ENCODE assay signal across 16 mouse cellular contexts in the genomic region with DNA sequence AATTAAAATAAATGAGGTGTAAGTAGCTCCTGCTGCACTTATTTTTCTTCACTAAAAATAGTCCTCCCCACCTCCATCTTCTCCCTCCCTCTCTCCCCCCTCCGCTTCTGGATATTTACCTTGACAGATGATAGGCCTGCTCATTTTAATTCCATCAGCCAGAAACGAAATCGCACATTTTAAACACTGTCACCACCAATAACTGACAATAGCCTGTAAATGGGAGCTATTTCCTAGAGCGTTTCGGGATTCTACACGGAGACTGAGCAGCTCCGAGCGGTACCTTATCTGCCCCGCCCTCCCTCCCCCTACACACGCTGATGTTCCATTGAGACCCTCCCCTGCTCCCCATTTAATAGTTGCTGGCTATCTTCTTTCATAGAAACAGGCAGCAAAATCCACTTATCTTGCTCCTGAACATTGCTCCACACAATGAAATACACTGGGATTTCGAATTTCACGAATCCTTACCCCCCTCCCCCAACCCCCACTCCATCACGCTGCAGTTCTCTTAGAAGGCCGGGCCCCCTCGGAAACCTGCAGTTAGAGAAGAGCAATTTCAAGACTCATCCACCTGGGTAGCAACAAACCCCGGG. TPM values are rescaled to one million over a fixed set of nuclear protein-coding genes. Genes with fewer than 3 reads are reported as not detected.
DNase-seq lines count a peak whose midpoint lies in the region; ATAC-seq and TF ChIP-seq lines count a peak whose summit lies in the region.
"Had no signal": no experiment of that assay in that cellular context is flagged by ENCODE, and none has a peak within 500 bp of the region (broad histone marks: within the 10 kb centered on the region; RNA-seq: fewer than 3 reads in every experiment).

No protein-coding gene starts in this region.

- H3K36me3 ChIP-seq in intestine, embryonic 14.5 days (ENCODE audit: control insufficient read depth, insufficient read depth, low read length), result no peaks in the 10 kb centered on the region
- H3K36me3 ChIP-seq in intestine, postnatal 0 days (ENCODE audit: control insufficient read depth, insufficient read depth), result no peaks in the 10 kb centered on the region
- H3K36me3 ChIP-seq in embryonic facial prominence, embryonic 14.5 days (ENCODE audit: control insufficient read depth, insufficient read depth, low read length), result no peaks in the 10 kb centered on the region
- H3K36me3 ChIP-seq in hindbrain, embryonic 14.5 days (replicated peaks; ENCODE audit: control insufficient read depth, insufficient read depth), result no peaks in the 10 kb centered on the region
- H3K36me3 ChIP-seq in midbrain, embryonic 14.5 days (ENCODE audit: control insufficient read depth, insufficient read depth, low read length), result no peaks in the 10 kb centered on the region

- H3K27me3 ChIP-seq in intestine, embryonic 14.5 days (replicated peaks; ENCODE audit: control insufficient read depth, insufficient read depth, low read length), result peaks cover 55% of the 10 kb centered on the region
- peaks cover 36% of the 10 kb centered on the region for H3K27me3 ChIP-seq in intestine, postnatal 0 days (replicated peaks; ENCODE audit: control insufficient read depth, insufficient read depth, low read length)
- H3K27me3 ChIP-seq in embryonic facial prominence, embryonic 14.5 days (replicated peaks; ENCODE audit: control insufficient read depth, insufficient read depth, low read length), result peaks cover 48% of the 10 kb centered on the region
- H3K27me3 ChIP-seq in hindbrain, embryonic 14.5 days (ENCODE audit: control insufficient read depth, insufficient read depth, low read length), result peaks cover 2% of the 10 kb centered on the region; the same call in 1 of the 2 replicates
- H3K27me3 ChIP-seq in midbrain, embryonic 14.5 days (ENCODE audit: control insufficient read depth, insufficient read depth, low read length), result no peaks in the 10 kb centered on the region; the same call in none of the 2 replicates

- no peak for TF ChIP-seq CTCF in intestine, postnatal 0 days (IDR thresholded peaks at IDR 0.05; ENCODE audit: low read depth)

- H3K4me3 ChIP-seq in intestine, embryonic 14.5 days (ENCODE audit: low read depth, low read length), result no peak overlapping the region
- no peak overlapping the region for H3K4me3 ChIP-seq in intestine, postnatal 0 days (ENCODE audit: low read depth, low read length)
- no peak overlapping the region for H3K4me3 ChIP-seq in embryonic facial prominence, embryonic 14.5 days (ENCODE audit: low read depth, low read length)
- H3K4me3 ChIP-seq in hindbrain, embryonic 14.5 days (replicated peaks; ENCODE audit: low read length), result no peak overlapping the region
- no peak overlapping the region for H3K4me3 ChIP-seq in midbrain, embryonic 14.5 days (replicated peaks; ENCODE audit: low read depth, low read length)

- H3K27ac ChIP-seq in intestine, embryonic 14.5 days (ENCODE audit: low read depth), result no peak overlapping the region
- H3K27ac ChIP-seq in intestine, postnatal 0 days (ENCODE audit: low read depth, low read length), result no peak overlapping the region
- H3K27ac ChIP-seq in embryonic facial prominence, embryonic 14.5 days (replicated peaks; ENCODE audit: low read depth, low read length), result no peak overlapping the region
- H3K27ac ChIP-seq in hindbrain, embryonic 14.5 days, result 0 out of 2 replicates have a peak overlapping the region, but pooled peaks have one; percentile 34
- H3K27ac ChIP-seq in midbrain, embryonic 14.5 days (replicated peaks; ENCODE audit: low read depth, low read length), result peak overlapping the region; percentile 28; the same call in 1 of the 2 replicates

- no peak for ATAC-seq in intestine, embryonic 14.5 days (replicated peaks; ENCODE audit: low FRiP score, low TSS enrichment, low read depth)
- no peak for ATAC-seq in intestine, postnatal 0 days
- no peak for ATAC-seq in embryonic facial prominence, embryonic 14.5 days (ENCODE audit: low read depth)
- no peak for ATAC-seq in hindbrain, embryonic 14.5 days (ENCODE audit: low FRiP score)
- ATAC-seq in midbrain, embryonic 14.5 days (ENCODE audit: low FRiP score, low TSS enrichment), result no peak
- ATAC-seq: inflammation-experienced regulatory T-cells, adult 6 months had no signal

- 0 out of 2 replicates have a peak, but pooled peaks cover 3% of the 10 kb centered on the region for H3K9me3 ChIP-seq in intestine, embryonic 14.5 days (ENCODE audit: control insufficient read depth, low read length)
- H3K9me3 ChIP-seq in intestine, postnatal 0 days (ENCODE audit: control insufficient read depth), result peaks cover 3% of the 10 kb centered on the region; the same call in 1 of the 2 replicates
- no peaks in the 10 kb centered on the region; the same call in 1 of the 2 replicates for H3K9me3 ChIP-seq in embryonic facial prominence, embryonic 14.5 days (ENCODE audit: control insufficient read depth, low read length)
- peaks cover 6% of the 10 kb centered on the region; the same call in 1 of the 2 replicates for H3K9me3 ChIP-seq in hindbrain, embryonic 14.5 days (ENCODE audit: control insufficient read depth, low read length)
- no peaks in the 10 kb centered on the region for H3K9me3 ChIP-seq in midbrain, embryonic 14.5 days (ENCODE audit: control insufficient read depth, low read length)

- H3K4me1 ChIP-seq in intestine, embryonic 14.5 days (replicated peaks; ENCODE audit: control insufficient read depth, insufficient read depth, low read length), result no peaks in the 10 kb centered on the region; the same call in 1 of the 2 replicates
- no peaks in the 10 kb centered on the region for H3K4me1 ChIP-seq in intestine, postnatal 0 days (replicated peaks; ENCODE audit: control insufficient read depth, insufficient read depth, low read length)
- peaks cover 4% of the 10 kb centered on the region for H3K4me1 ChIP-seq in embryonic facial prominence, embryonic 14.5 days (ENCODE audit: control insufficient read depth, insufficient read depth, low read length)
- peaks cover 17% of the 10 kb centered on the region for H3K4me1 ChIP-seq in hindbrain, embryonic 14.5 days (replicated peaks; ENCODE audit: control insufficient read depth, insufficient read depth, low read length)
- peaks cover 20% of the 10 kb centered on the region for H3K4me1 ChIP-seq in midbrain, embryonic 14.5 days (ENCODE audit: control insufficient read depth, insufficient read depth, low read length)

- H3K9ac ChIP-seq in intestine, embryonic 14.5 days (ENCODE audit: low read length), result no peak overlapping the region
- no peak overlapping the region for H3K9ac ChIP-seq in intestine, postnatal 0 days (ENCODE audit: low read depth, low read length)
- H3K9ac ChIP-seq in embryonic facial prominence, embryonic 14.5 days (ENCODE audit: low read depth, low read length), result no peak overlapping the region
- H3K9ac ChIP-seq in hindbrain, embryonic 14.5 days, result no peak overlapping the region
- no peak overlapping the region; the same call in 1 of the 2 replicates for H3K9ac ChIP-seq in midbrain, embryonic 14.5 days (replicated peaks; ENCODE audit: low read length)

- WGBS in intestine, embryonic 14.5 days, result 10% methylated on average over 16 of the region's 16 CpGs
- WGBS in intestine, postnatal 0 days, result 8% methylated on average over 16 of the region's 16 CpGs
- 7% methylated on average over 16 of the region's 16 CpGs for WGBS in embryonic facial prominence, embryonic 14.5 days
- WGBS in hindbrain, embryonic 14.5 days, result 11% methylated on average over 16 of the region's 16 CpGs
- 9% methylated on average over 16 of the region's 16 CpGs for WGBS in midbrain, embryonic 14.5 days

- 0 out of 2 replicates have a peak overlapping the region, but pooled peaks have one; percentile 3 for H3K4me2 ChIP-seq in intestine, embryonic 14.5 days (ENCODE audit: low read length)
- H3K4me2 ChIP-seq in intestine, postnatal 0 days (replicated peaks; ENCODE audit: low read depth), result no peak overlapping the region
- H3K4me2 ChIP-seq in embryonic facial prominence, embryonic 14.5 days (ENCODE audit: low read depth, low read length), result peak overlapping the region; percentile 11; the same call in 1 of the 2 replicates
- H3K4me2 ChIP-seq in hindbrain, embryonic 14.5 days (replicated peaks), result peak overlapping the region; percentile 21
- H3K4me2 ChIP-seq in midbrain, embryonic 14.5 days (ENCODE audit: low read length), result peak overlapping the region; percentile 23

- no peak for DNase-seq in intestine, embryonic 14.5 days (ENCODE audit: low spot score)
- DNase-seq in embryonic facial prominence, embryonic 14.5 days (ENCODE audit: low spot score), result no peak
- DNase-seq in hindbrain, embryonic 14.5 days (ENCODE audit: low spot score), result peak; percentile 33
- DNase-seq in midbrain, embryonic 14.5 days, result peak; percentile 59
- no peak for DNase-seq in layer of hippocampus, adult 8-10 months (ENCODE audit: low spot score in 2 of 2)
- no peak for DNase-seq in layer of hippocampus, postnatal 14 days (ENCODE audit: low spot score in 2 of 2)
- no peak for DNase-seq in adrenal gland, postnatal 4 days (ENCODE audit: low spot score in 2 of 2)
- DNase-seq: B cell, adult 2 months; cerebellum, adult 11-12 months; layer of hippocampus, postnatal 36 days had no signal

RNA-seq across cellular contexts. Expression of gene Efcab6, which starts 4.4 kb away (rescaled TPM):
- polyA plus RNA-seq in intestine, embryonic 14.5 days (2014; fragmentation: Nextera tagmentation; extraction: Ambion mirVana), result 0.15 and 0.27 TPM in 2 replicates
- polyA plus RNA-seq in intestine, postnatal 0 days (2015; fragmentation: Nextera tagmentation; extraction: Ambion mirVana), result not detected in 2 replicates
- 0.42 and 1.3 TPM in 2 replicates for polyA plus RNA-seq in embryonic facial prominence, embryonic 14.5 days (2014; fragmentation: Nextera tagmentation; extraction: Ambion mirVana)
- polyA plus RNA-seq in hindbrain, embryonic 14.5 days (2014; fragmentation: Nextera tagmentation; extraction: Ambion mirVana), result 0.51 and 0.88 TPM in 2 replicates
- 0.15 and 0.22 TPM in 2 replicates for polyA plus RNA-seq in midbrain, embryonic 14.5 days (2014; fragmentation: Nextera tagmentation; extraction: Ambion mirVana)
- total RNA-seq in layer of hippocampus, adult 8-10 months (2022), result 1 to 10 TPM; 5.0 to 8.6 (median 6.2) TPM
- 1 to 10 TPM; 4.4 to 5.7 TPM for total RNA-seq in layer of hippocampus, postnatal 14 days (2021)
- total RNA-seq in adrenal gland, postnatal 4 days (2021), result under 1 TPM in 1 of 2 experiments, not detected in 1; 0.34 TPM
- total RNA-seq: adrenal gland, adult 18-20 months; granulocyte monocyte progenitor cell, adult 5-6 weeks; megakaryocyte, adult 5-6 weeks had no signal
- polyA plus RNA-seq: inflammation-experienced regulatory T-cells, adult 6 months; liver, embryonic 16.5 days had no signal

RNA-seq across cellular contexts. Expression of gene Sult4a1, which starts 36.0 kb away (rescaled TPM):
- 4.5 and 5.8 TPM in 2 replicates for polyA plus RNA-seq in intestine, embryonic 14.5 days (2014; fragmentation: Nextera tagmentation; extraction: Ambion mirVana)
- polyA plus RNA-seq in intestine, postnatal 0 days (2015; fragmentation: Nextera tagmentation; extraction: Ambion mirVana), result 3.8 and 4.5 TPM in 2 replicates
- polyA plus RNA-seq in embryonic facial prominence, embryonic 14.5 days (2014; fragmentation: Nextera tagmentation; extraction: Ambion mirVana), result 8.8 and 9.2 TPM in 2 replicates
- polyA plus RNA-seq in hindbrain, embryonic 14.5 days (2014; fragmentation: Nextera tagmentation; extraction: Ambion mirVana), result 70.3 and 78.6 TPM in 2 replicates
- 42.5 and 55.0 TPM in 2 replicates for polyA plus RNA-seq in midbrain, embryonic 14.5 days (2014; fragmentation: Nextera tagmentation; extraction: Ambion mirVana)
- 100 to 1,000 TPM; 302 to 347 (median 323) TPM for total RNA-seq in layer of hippocampus, adult 8-10 months (2022)
- total RNA-seq in layer of hippocampus, postnatal 14 days (2021), result 100 to 1,000 TPM; 339 to 348 TPM
- total RNA-seq in adrenal gland, postnatal 4 days (2021), result 1 to 10 TPM; 6.0 to 10.0 TPM
- total RNA-seq: granulocyte monocyte progenitor cell, adult 5-6 weeks; megakaryocyte, adult 5-6 weeks had no signal

RNA-seq across cellular contexts. Expression of gene Pnpla5, which starts 53.4 kb away (rescaled TPM):
- not detected in 2 replicates for polyA plus RNA-seq in intestine, embryonic 14.5 days (2014; fragmentation: Nextera tagmentation; extraction: Ambion mirVana)
- not detected in 2 replicates for polyA plus RNA-seq in intestine, postnatal 0 days (2015; fragmentation: Nextera tagmentation; extraction: Ambion mirVana)
- polyA plus RNA-seq in embryonic facial prominence, embryonic 14.5 days (2014; fragmentation: Nextera tagmentation; extraction: Ambion mirVana), result not detected in 2 replicates
- not detected in 2 replicates for polyA plus RNA-seq in hindbrain, embryonic 14.5 days (2014; fragmentation: Nextera tagmentation; extraction: Ambion mirVana)
- polyA plus RNA-seq in midbrain, embryonic 14.5 days (2014; fragmentation: Nextera tagmentation; extraction: Ambion mirVana), result not detected in 2 replicates
- total RNA-seq in layer of hippocampus, adult 8-10 months (2022), result not detected
- not detected for total RNA-seq in layer of hippocampus, postnatal 14 days (2021)
- total RNA-seq in adrenal gland, postnatal 4 days (2021), result not detected
- total RNA-seq: granulocyte monocyte progenitor cell, adult 5-6 weeks; layer of hippocampus, postnatal 36 days; megakaryocyte, adult 5-6 weeks had no signal
- polyA plus RNA-seq: inflammation-experienced regulatory T-cells, adult 6 months had no signal

Comparison
In these comparisons a context has a peak if more than half of its experiments do, and no peak if none do; other contexts are left out.
1. DNase-seq: peak in hindbrain, embryonic 14.5 days (single experiment) and midbrain, embryonic 14.5 days (single experiment); none in intestine, embryonic 14.5 days (single experiment), embryonic facial prominence, embryonic 14.5 days (single experiment), layer of hippocampus, adult 8-10 months (0 of 2), layer of hippocampus, postnatal 14 days (0 of 2) and adrenal gland, postnatal 4 days (0 of 2).
2. H3K27ac ChIP-seq: peak in hindbrain, embryonic 14.5 days (single experiment) and midbrain, embryonic 14.5 days (single experiment); none in intestine, embryonic 14.5 days (single experiment), intestine, postnatal 0 days (single experiment) and embryonic facial prominence, embryonic 14.5 days (single experiment).